Mouse (Mus musculus) gastrocnemius, postnatal 25 days (tissue): ENCODE measurements around the gene Zfp811. TPM values are rescaled to one million over a fixed set of nuclear protein-coding genes. Genes with fewer than 3 reads are reported as not detected.

Experiments used
- DNase-seq: peaks from one replicate; pipeline ENCODE4 v3.0.0; 2022
- total RNA-seq, 2 experiments: library from RNA; stranded (reverse); gene quantifications; 1 replicate in 1 of 2; 2 replicates in 1 of 2; pipeline ENCODE4 v1.2.3; 2021

Gene Zfp811
- total RNA-seq, 2 experiments from 2014 or later: 0.23 to 0.32 TPM

GRCm38 (mm10) chr17:32753634-32754033, 56.1 kb downstream of the Zfp811 start:
- no peak for DNase-seq

GRCm38 (mm10) chr17:32752813-32753360, 56.8 kb downstream of the Zfp811 start:
- no peak for DNase-seq

- no peak for DNase-seq
Observed at GRCm38 (mm10) chr17:32750611-32751010, 59.1 kb downstream of the Zfp811 start.

Other genes with a start within 250 kb of the Zfp811 start
- gene Cyp4f37, start 188.6 kb downstream of the Zfp811 start, total RNA-seq: not detected
- not detected for gene Cyp4f40, start 151.0 kb downstream of the Zfp811 start, total RNA-seq
- not detected for gene Cyp4f15, start 124.3 kb downstream of the Zfp811 start, total RNA-seq
- 10 to 100 TPM; 16.5 to 17.9 TPM for gene Zfp871, start 21.6 kb downstream of the Zfp811 start, total RNA-seq
- 1 to 10 TPM; 5.3 to 5.4 TPM for gene Zfp799, start 20.3 kb upstream of the Zfp811 start, total RNA-seq
- gene Zfp870, start 81.7 kb upstream of the Zfp811 start, total RNA-seq: 1 to 10 TPM; 6.1 to 7.2 TPM
- gene Cyp4f14, start 107.4 kb upstream of the Zfp811 start, total RNA-seq: under 1 TPM; 0.18 to 0.29 TPM
- 1 to 10 TPM; 7.8 to 8.2 TPM for gene Cyp4f13, start 137.5 kb upstream of the Zfp811 start, total RNA-seq
- 1 to 10 TPM in 1 of 2 experiments, under 1 TPM in 1; 0.87 to 1.1 TPM for gene Zfp472, start 155.9 kb upstream of the Zfp811 start, total RNA-seq
- gene Zfp952, start 183.2 kb upstream of the Zfp811 start, total RNA-seq: 1 to 10 TPM; 3.4 to 4.6 TPM
- 1 to 10 TPM; 1.7 to 2.8 TPM for gene Zfp763, start 223.5 kb upstream of the Zfp811 start, total RNA-seq